Mouse (Mus musculus) CH12.LX (cell line): ENCODE data around the gene 4930404H24Rik. TPM values are rescaled to one million over a fixed set of nuclear protein-coding genes. Genes with fewer than 3 reads are reported as not detected.

Source experiments
- DNase-seq: peaks from one replicate; pipeline ENCODE4 v3.0.0-alpha.2; 2013; ENCODE audit errors: extremely low read depth
- H3K27ac ChIP-seq: 2 replicates; pipeline ENCODE4 v1.5.1; 2012; ENCODE audit warnings: low read depth, mild to moderate bottlenecking, control low read depth, moderate library complexity; ENCODE audit not compliant: insufficient read depth
- H3K27me3 ChIP-seq: replicated peaks from 2 replicates; pipeline ENCODE3; 2012; ENCODE audit warnings: inconsistent platforms
- H3K36me3 ChIP-seq, 2 experiments: replicated peaks in 1 of 2; 2 replicates each; pipeline versions ENCODE3 to v1.6.1; 2012; ENCODE audit warnings: inconsistent platforms in 1 of 2, low read length in 1 of 2, mild to moderate bottlenecking in 1 of 2, mixed read lengths in 1 of 2, moderate library complexity in 1 of 2; ENCODE audit not compliant: control insufficient read depth in 1 of 2, insufficient read depth in 1 of 2
- H3K4me1 ChIP-seq, 2 experiments: 2 replicates each; pipeline ENCODE4 v1.6.1; 2012; ENCODE audit warnings: inconsistent platforms in 1 of 2, moderate library complexity in 1 of 2; ENCODE audit not compliant: insufficient read depth in 2 of 2, control insufficient read depth in 1 of 2
- H3K4me2 ChIP-seq: 2 replicates; pipeline ENCODE4 v1.6.1; 2012; ENCODE audit warnings: low read depth, mild to moderate bottlenecking, control low read depth; ENCODE audit not compliant: poor library complexity, insufficient read depth, severe bottlenecking
- H3K4me3 ChIP-seq, 3 experiments: fragments of 150-350 bp in 1 of 3; sonication (generic) in 1 of 3; replicated peaks in 1 of 3; 2 replicates each; pipeline versions ENCODE3 to v1.5.1; 2011 to 2012; ENCODE audit warnings: low read depth in 2 of 3, low read length in 2 of 3, mild to moderate bottlenecking in 2 of 3, moderate library complexity in 2 of 3, control low read depth in 1 of 3, improper control_type of control experiment in 1 of 3, inconsistent platforms in 1 of 3, mixed read lengths in 1 of 3; ENCODE audit not compliant: poor library complexity in 1 of 3
- H3K79me2 ChIP-seq: replicated peaks from 2 replicates; pipeline ENCODE4 v1.6.1; 2012; ENCODE audit warnings: mild to moderate bottlenecking, moderate library complexity; ENCODE audit not compliant: control insufficient read depth, poor library complexity, insufficient read depth, severe bottlenecking; ENCODE audit errors: extremely low read depth
- H3K9ac ChIP-seq: 2 replicates; pipeline ENCODE4 v1.6.1; 2012; ENCODE audit warnings: low read depth, mild to moderate bottlenecking, control low read depth, moderate library complexity; ENCODE audit not compliant: insufficient read depth
- H3K9me3 ChIP-seq: replicated peaks from 2 replicates; pipeline ENCODE3; 2012; ENCODE audit warnings: low read length, inconsistent platforms, mixed read lengths
- BHLHE40 ChIP-seq: IDR thresholded peaks from 2 replicates; pipeline ENCODE4 v1.6.1; 2011; ENCODE audit warnings: mild to moderate bottlenecking, low read depth, low read length, improper control_type of control experiment
- CHD1 ChIP-seq: IDR thresholded peaks from 2 replicates; pipeline ENCODE4 v1.6.1; 2012; ENCODE audit warnings: low read depth, low read length, improper control_type of control experiment, inconsistent platforms
- CTCF ChIP-seq, 2 experiments: IDR thresholded peaks in 1 of 2; conservative IDR thresholded peaks in 1 of 2; 2 replicates each; pipeline ENCODE4 v1.5.1; 2011 to 2012; ENCODE audit warnings: low read depth in 2 of 2, low read length in 2 of 2, improper control_type of control experiment in 1 of 2, inconsistent platforms in 1 of 2, mild to moderate bottlenecking in 1 of 2, moderate library complexity in 1 of 2
- ETS1 ChIP-seq: conservative IDR thresholded peaks from 2 replicates; pipeline ENCODE4 v1.6.1; 2012; ENCODE audit warnings: low read depth, mild to moderate bottlenecking, inconsistent platforms, low read length, improper control_type of control experiment, moderate library complexity
- HCFC1 ChIP-seq: IDR thresholded peaks from 2 replicates; pipeline ENCODE4 v1.6.1; 2012; ENCODE audit warnings: low read depth, mild to moderate bottlenecking, inconsistent platforms, low read length, improper control_type of control experiment
- IRF4 ChIP-seq: IDR thresholded peaks from 2 replicates; pipeline ENCODE4 v1.6.1; 2014; ENCODE audit warnings: low read depth, mild to moderate bottlenecking, inconsistent platforms, low read length, improper control_type of control experiment
- JUND ChIP-seq: conservative IDR thresholded peaks from 2 replicates; pipeline ENCODE4 v1.6.1; 2011; ENCODE audit warnings: low read depth, low read length, improper control_type of control experiment
- MAFK ChIP-seq: IDR thresholded peaks from 2 replicates; pipeline ENCODE4 v1.6.1; 2011; ENCODE audit warnings: low read length, improper control_type of control experiment; ENCODE audit not compliant: insufficient replicate concordance
- MAX ChIP-seq: IDR thresholded peaks from 2 replicates; pipeline ENCODE4 v1.6.1; 2011; ENCODE audit warnings: low read length, improper control_type of control experiment
- MYC ChIP-seq: IDR thresholded peaks from 2 replicates; pipeline ENCODE4 v1.6.1; 2011; ENCODE audit warnings: low read depth, mild to moderate bottlenecking, improper control_type of control experiment, low read length
- NRF1 ChIP-seq: IDR thresholded peaks from 2 replicates; pipeline ENCODE4 v1.6.1; 2014; ENCODE audit warnings: low read depth, mild to moderate bottlenecking, inconsistent platforms, low read length, improper control_type of control experiment, moderate library complexity
- RAD21 ChIP-seq: IDR thresholded peaks from 2 replicates; pipeline ENCODE4 v1.6.1; 2011; ENCODE audit warnings: low read depth, mild to moderate bottlenecking, low read length, improper control_type of control experiment, moderate library complexity
- RCOR1 ChIP-seq: conservative IDR thresholded peaks from 2 replicates; pipeline ENCODE4 v1.6.1; 2012; ENCODE audit warnings: low read depth, mild to moderate bottlenecking, inconsistent platforms, low read length, improper control_type of control experiment
- SMC3 ChIP-seq: IDR thresholded peaks from 2 replicates; pipeline ENCODE4 v1.6.1; 2011; ENCODE audit warnings: low read depth, low read length, improper control_type of control experiment
- TBP ChIP-seq: conservative IDR thresholded peaks from 2 replicates; pipeline ENCODE4 v1.6.1; 2011; ENCODE audit warnings: low read depth, low read length, improper control_type of control experiment
- TCF12 ChIP-seq: IDR thresholded peaks from 2 replicates; pipeline ENCODE4 v1.6.1; 2014; ENCODE audit warnings: low read depth, mild to moderate bottlenecking, inconsistent platforms, low read length, improper control_type of control experiment
- USF2 ChIP-seq: conservative IDR thresholded peaks from 2 replicates; pipeline ENCODE4 v1.6.1; 2011; ENCODE audit warnings: low read depth, low read length, improper control_type of control experiment
- ZC3H11A ChIP-seq: IDR thresholded peaks from 2 replicates; pipeline ENCODE4 v1.6.1; 2012; ENCODE audit warnings: low read depth, mild to moderate bottlenecking, inconsistent platforms, low read length, improper control_type of control experiment
- ZKSCAN1 ChIP-seq: IDR thresholded peaks from 2 replicates; pipeline ENCODE4 v1.6.1; 2012; ENCODE audit warnings: low read depth, inconsistent platforms, low read length, improper control_type of control experiment, borderline replicate concordance
- ZMIZ1 ChIP-seq: IDR thresholded peaks from 2 replicates; pipeline ENCODE4 v1.6.1; 2012; ENCODE audit warnings: low read depth, mild to moderate bottlenecking, inconsistent platforms, low read length, improper control_type of control experiment
- ZNF384 ChIP-seq: IDR thresholded peaks from 2 replicates; pipeline ENCODE4 v1.6.1; 2012; ENCODE audit warnings: low read depth, low read length, improper control_type of control experiment, inconsistent platforms
- dilution Hi-C: fragments of 300-500 bp; cut with MboI; formaldehyde crosslinking; loops from 2 replicates; pipeline ENCODE4 v1.14.3; 2020; ENCODE audit warnings: low sequenced_read_pairs; ENCODE audit not compliant: extremely low pct_unique_long_range_greater_than_20kb, extremely low pct_ligation_motif_present
- in situ Hi-C: fragments of 300-500 bp; cut with MboI; formaldehyde crosslinking; loops from 3 replicates; pipeline ENCODE4 v1.14.3; 2019; ENCODE audit warnings: low sequenced_read_pairs, low pct_ligation_motif_present, low pct_unique_long_range_greater_than_20kb, mixed read lengths
- polyA plus RNA-seq: library from polyadenylated mRNA; unstranded; fragments of >175 nt; gene quantifications from 2 replicates; pipeline ENCODE4 v1.2.1, GENCODE M21; 2012; ENCODE audit warnings: low read depth; ENCODE audit not compliant: insufficient read length
- total RNA-seq, 2 experiments: library from RNA; depleted of rRNA; stranded (reverse); fragments of 300-350 nt in 1 of 2; fragments of >200 nt in 1 of 2; gene quantifications; 2 replicates each; pipeline ENCODE4 v1.2.3; 2012 to 2014

The 4930404H24Rik gene
- total and polyA plus RNA-seq, 3 experiments = not detected

DNA sequence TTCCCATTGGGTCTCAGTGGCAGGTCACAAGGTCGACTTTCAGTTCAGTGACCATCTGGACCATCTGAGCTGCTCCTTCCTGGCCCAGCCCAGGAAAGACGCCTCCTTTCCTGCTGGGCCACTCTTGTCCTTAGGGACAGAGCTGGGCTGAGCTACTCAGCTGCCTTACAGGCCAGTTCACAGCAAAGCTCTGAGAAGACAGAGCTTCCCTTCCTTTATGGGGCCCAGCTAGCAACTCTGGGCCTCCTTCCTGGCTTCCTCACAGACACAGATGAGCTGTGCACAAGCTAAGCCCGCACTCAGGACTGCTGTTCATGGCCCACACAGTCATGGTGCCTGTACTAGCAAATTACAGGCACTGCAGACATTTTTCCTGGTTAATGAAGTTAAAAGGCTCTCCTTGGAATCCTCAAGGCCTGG lies 34.6 kb upstream of the 4930404H24Rik start:
- no peak overlapping the region for H3K9ac ChIP-seq
- H3K36me3 ChIP-seq = peaks cover 0 to 25% of the 10 kb centered on the region in 2 experiments
- no peak overlapping the region for H3K4me3 ChIP-seq
- dilution Hi-C loops = no loop called here
- in situ Hi-C loops = no loop called here
- no peaks in the 10 kb centered on the region for H3K9me3 ChIP-seq
- peaks cover 0 to 7% of the 10 kb centered on the region in 2 experiments; a peak in 1 of 4 replicates for H3K4me1 ChIP-seq
- H3K27me3 ChIP-seq = no peaks in the 10 kb centered on the region
- no peak overlapping the region for H3K27ac ChIP-seq
- TF ChIP-seq CHD1 = no peak
- no peak for TF ChIP-seq ZNF384
- TF ChIP-seq TCF12 = no peak
- TF ChIP-seq SMC3 = no peak
- TF ChIP-seq MAX = no peak
- no peak for TF ChIP-seq ZC3H11A
- no peak for TF ChIP-seq RCOR1
- no peak for TF ChIP-seq USF2
- H3K79me2 ChIP-seq = no peaks in the 10 kb centered on the region
- DNase-seq = no peak
- no peak overlapping the region for H3K4me2 ChIP-seq

DNA sequence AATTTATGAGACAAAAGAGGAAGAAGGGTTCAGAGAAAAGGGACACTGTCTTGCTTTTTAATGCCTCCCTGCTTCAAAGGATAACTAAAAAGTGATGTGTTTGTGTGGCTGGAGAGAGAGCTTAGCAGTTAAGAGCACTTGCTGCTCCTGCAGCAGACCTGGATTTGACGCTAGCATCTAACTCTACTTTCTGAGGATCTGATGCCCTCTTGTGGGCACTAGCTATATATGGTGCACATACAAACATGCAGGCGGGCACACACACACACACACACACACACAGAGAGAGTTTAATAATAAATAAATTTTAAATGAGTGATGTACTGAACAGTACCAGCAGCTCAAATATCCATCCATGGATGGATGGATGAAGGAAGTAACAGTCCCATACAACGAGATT lies 29.3 kb upstream of the 4930404H24Rik start:
- TF ChIP-seq CTCF (conservative IDR thresholded peaks at IDR 0.05 in 1 of 2, IDR thresholded peaks at IDR 0.05 in 1 of 2; ENCODE audit: low read depth in 2 of 2, low read length in 2 of 2) (peak in 1 of 2 experiments; percentile 50; a peak in 2 of 4 replicates), HCFC1 (no peak), RAD21 (peak; percentile 36), SMC3 (peak; percentile 31; the same call in 1 of the 2 replicates)
- TF ChIP-seq, all 38 proteins: peak for 3
- dilution Hi-C loops (no loop called here), in situ Hi-C loops (no loop called here)
- DNase-seq = no peak
- Histone ChIP-seq H3K27ac (no peak overlapping the region), H3K36me3 (peaks cover 0 to 30% of the 10 kb centered on the region in 2 experiments), H3K4me3 (no peak overlapping the region), H3K9ac (no peak overlapping the region), H3K79me2 (no peaks in the 10 kb centered on the region), H3K4me1 (peaks cover 0 to 8% of the 10 kb centered on the region in 2 experiments; a peak in 1 of 4 replicates), H3K4me2 (no peak overlapping the region), H3K27me3 (no peaks in the 10 kb centered on the region), H3K9me3 (peaks cover 5% of the 10 kb centered on the region)

DNA sequence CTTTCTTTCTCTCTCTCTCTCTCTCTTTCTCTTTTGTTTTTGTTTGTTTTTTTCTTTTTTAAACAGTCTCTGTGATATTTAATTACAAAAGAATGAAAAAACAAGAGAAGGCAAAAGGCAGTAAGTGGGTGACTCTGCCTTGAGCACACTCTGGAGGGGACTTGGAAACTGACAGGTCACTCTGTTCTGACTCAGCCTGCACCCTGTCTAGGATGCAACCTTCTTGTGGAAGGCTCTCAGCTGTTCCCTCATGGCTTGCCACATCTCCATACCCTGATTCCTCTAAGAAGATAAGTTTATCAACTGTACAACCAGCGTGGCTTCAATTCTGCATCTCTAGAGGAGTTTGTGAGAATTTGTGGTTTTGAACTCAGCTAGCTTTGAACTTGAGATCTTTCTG lies 25.2 kb upstream of the 4930404H24Rik start:
- no peak for DNase-seq

More for the DNA sequence above, 25.2 kb upstream of the 4930404H24Rik start:
- Histone ChIP-seq H3K4me2 (no peak overlapping the region), H3K27ac (no peak overlapping the region), H3K9ac (no peak overlapping the region), H3K79me2 (no peaks in the 10 kb centered on the region), H3K4me3 (no peak overlapping the region), H3K4me1 (peaks cover 0 to 17% of the 10 kb centered on the region in 2 experiments; a peak in 1 of 4 replicates), H3K9me3 (peaks cover 5% of the 10 kb centered on the region), H3K36me3 (peaks cover 0 to 46% of the 10 kb centered on the region in 2 experiments), H3K27me3 (no peaks in the 10 kb centered on the region)
- in situ Hi-C loops (loop anchor here (5.0 kb wide), 1 partner anchor 35 kb away; no protein-coding TSS in a partner anchor), dilution Hi-C loops (no loop called here)
- TF ChIP-seq JUND (no peak), ZMIZ1 (no peak), ZKSCAN1 (no peak), MAFK (no peak), TBP (no peak), HCFC1 (no peak), TCF12 (no peak), ETS1 (no peak), IRF4 (no peak), ZC3H11A (no peak), MYC (no peak), BHLHE40 (no peak), MAX (no peak), NRF1 (no peak), CHD1 (no peak)
